Mouse (Mus musculus) hindbrain, embryonic 10.5 days (tissue): ENCODE measurements around the gene Bphl. TPM values are rescaled to one million over a fixed set of nuclear protein-coding genes. Genes with fewer than 3 reads are reported as not detected.
A peak's percentile ranks its signal among the peaks of the same experiment; 100 is the strongest.
"Not testable (repeated sequence)": the region's sequence is repeated elsewhere in the genome, so short reads cannot be mapped to it uniquely, and the experiment has no call there.

Source experiments
- DNase-seq: peaks from one replicate; pipeline ENCODE4 v3.0.0-alpha.2; 2017; ENCODE audit warnings: low spot score
- H3K27ac ChIP-seq: fragments of 300-500 bp; sonication (generic); 2 replicates; pipeline ENCODE4 v1.5.1; 2016; ENCODE audit warnings: mild to moderate bottlenecking, moderate library complexity
- H3K27me3 ChIP-seq: fragments of 300-500 bp; sonication (generic); 2 replicates; pipeline ENCODE4 v1.6.1; 2016; ENCODE audit warnings: mild to moderate bottlenecking; ENCODE audit not compliant: poor library complexity, insufficient read depth, severe bottlenecking
- H3K36me3 ChIP-seq: fragments of 300-500 bp; sonication (generic); 2 replicates; pipeline ENCODE4 v1.6.1; 2016; ENCODE audit warnings: mild to moderate bottlenecking, moderate library complexity
- H3K4me1 ChIP-seq: fragments of 300-500 bp; sonication (generic); replicated peaks from 2 replicates; pipeline ENCODE4 v1.6.1; 2016; ENCODE audit warnings: mild to moderate bottlenecking
- H3K4me3 ChIP-seq: fragments of 300-500 bp; sonication (generic); 2 replicates; pipeline ENCODE4 v1.5.1; 2016; ENCODE audit warnings: mild to moderate bottlenecking, moderate library complexity
- H3K9me3 ChIP-seq: fragments of 300-500 bp; sonication (generic); 2 replicates; pipeline ENCODE4 v1.6.1; 2016; ENCODE audit warnings: mild to moderate bottlenecking, moderate library complexity
- WGBS: fragments of 180-500 bp; shearing (Covaris S2); methylation state at CpG from one replicate; pipeline ENCODE4 v1.1.7; 2016; 5-methylcytosine and 5-hydroxymethylcytosine counted together
- polyA plus RNA-seq: library from polyadenylated mRNA; unstranded; fragments of >200 nt; fragmentation: Nextera tagmentation; extraction: Ambion mirVana; gene quantifications from 2 replicates; pipeline ENCODE4 v1.2.1, GENCODE M21; 2016

Bphl gene
- polyA plus RNA-seq, 1 experiment from 2014 or later = 33.1 TPM

DNA sequence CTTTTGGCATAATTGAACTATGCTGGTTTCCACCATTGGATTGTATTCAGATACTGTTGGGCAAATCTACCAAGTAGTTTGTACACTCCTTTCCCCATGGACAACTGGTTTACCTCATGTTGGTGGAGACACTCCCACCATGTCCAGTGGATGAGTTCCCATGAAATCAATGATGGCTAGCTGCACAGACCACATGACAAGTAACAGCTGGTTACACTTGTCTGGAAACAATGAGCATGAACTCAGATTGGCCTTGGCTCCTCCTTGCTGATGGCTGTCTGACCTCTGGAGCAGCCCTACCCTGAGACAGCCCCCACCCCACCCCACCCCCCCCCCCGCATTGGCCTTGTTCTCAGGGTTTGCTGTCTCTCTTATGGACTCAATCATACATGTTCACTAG is 19.9 kb downstream of the Bphl start:
- peaks cover 7% of the 10 kb centered on the region; the same call in 1 of the 2 replicates for H3K4me1 ChIP-seq
- 77% methylated on average over 1 of the region's 1 CpGs for WGBS
- no peaks in the 10 kb centered on the region for H3K9me3 ChIP-seq
- no peak overlapping the region for H3K4me3 ChIP-seq
- H3K27me3 ChIP-seq = no peaks in the 10 kb centered on the region
- DNase-seq = no peak
- H3K36me3 ChIP-seq = peaks cover 49% of the 10 kb centered on the region
- no peak overlapping the region for H3K27ac ChIP-seq

DNA sequence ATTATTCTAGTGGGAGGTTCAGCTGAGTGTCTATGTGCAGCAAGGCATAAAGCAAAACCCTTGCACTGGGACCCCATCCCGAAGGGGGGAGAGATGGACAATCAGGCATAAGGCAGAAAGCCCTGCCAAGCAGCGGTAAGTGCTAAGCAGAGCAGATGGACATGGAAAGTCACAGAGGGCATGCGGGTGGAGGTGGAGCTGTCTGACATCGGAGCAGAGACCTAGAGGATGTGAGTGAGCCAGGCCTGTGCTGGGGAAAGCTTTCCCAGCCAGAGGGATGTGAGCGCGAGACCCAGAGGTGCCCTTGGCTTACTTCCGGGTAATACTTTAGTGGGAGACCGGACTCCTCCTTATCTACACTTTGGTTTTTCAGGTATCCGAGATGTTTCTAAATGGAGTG is 22.7 kb downstream of the Bphl start:
- Histone ChIP-seq H3K4me1 (0 out of 2 replicates have a peak, but pooled peaks cover 3% of the 10 kb centered on the region), H3K9me3 (peaks cover 2% of the 10 kb centered on the region; the same call in 1 of the 2 replicates), H3K27me3 (no peaks in the 10 kb centered on the region), H3K36me3 (peaks cover 43% of the 10 kb centered on the region), H3K4me3 (no peak overlapping the region), H3K27ac (no peak overlapping the region)
- DNase-seq = no peak
- WGBS = 90% methylated on average over 9 of the region's 9 CpGs

DNA sequence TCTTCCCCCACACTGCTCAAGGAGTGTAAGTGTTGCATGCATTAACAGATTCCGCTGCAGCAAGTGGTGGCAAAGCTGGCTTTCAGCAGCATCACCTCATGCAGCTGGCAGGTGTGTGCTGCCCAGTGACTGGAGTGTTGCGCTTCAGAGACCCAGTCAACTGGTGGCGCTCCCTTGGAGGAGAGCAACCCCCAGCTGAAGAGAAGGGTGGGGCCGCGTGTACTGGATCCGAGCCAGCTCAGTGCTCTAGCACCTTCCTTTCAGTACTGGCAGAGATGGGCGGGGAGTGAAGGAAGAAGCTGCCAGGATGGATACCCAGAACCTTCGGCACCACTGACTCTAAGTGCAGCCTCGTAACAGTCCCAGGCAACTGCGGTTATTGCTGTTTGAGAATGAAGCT is 25.1 kb downstream of the Bphl start:
- no peak for DNase-seq
- H3K27ac ChIP-seq = no peak overlapping the region
- peaks cover 25% of the 10 kb centered on the region for H3K36me3 ChIP-seq
- no peak overlapping the region for H3K4me3 ChIP-seq
- 93% methylated on average over 10 of the region's 10 CpGs for WGBS
- H3K27me3 ChIP-seq = no peaks in the 10 kb centered on the region
- H3K9me3 ChIP-seq = peaks cover 2% of the 10 kb centered on the region; the same call in 1 of the 2 replicates
- 0 out of 2 replicates have a peak, but pooled peaks cover 4% of the 10 kb centered on the region for H3K4me1 ChIP-seq

- Histone ChIP-seq H3K36me3 (peaks cover 12% of the 10 kb centered on the region), H3K4me1 (peaks cover 26% of the 10 kb centered on the region), H3K4me3 (no peak overlapping the region), H3K27ac (no peak overlapping the region), H3K9me3 (peaks cover 2% of the 10 kb centered on the region; the same call in 1 of the 2 replicates), H3K27me3 (no peaks in the 10 kb centered on the region)
- 50% methylated on average over 1 of the region's 1 CpGs for WGBS
- no peak for DNase-seq
Measured at GRCm38 (mm10) chr13:34066351-34066750, 29.0 kb downstream of the Bphl start.

GRCm38 (mm10) chr13:34070296-34070695 is 32.9 kb downstream of the Bphl start:
- no peaks in the 10 kb centered on the region for H3K9me3 ChIP-seq
- no peak for DNase-seq
- peaks cover 51% of the 10 kb centered on the region for H3K4me1 ChIP-seq
- no peaks in the 10 kb centered on the region for H3K27me3 ChIP-seq
- H3K27ac ChIP-seq = no peak overlapping the region
- no peak overlapping the region for H3K4me3 ChIP-seq
- peaks cover 16% of the 10 kb centered on the region for H3K36me3 ChIP-seq
- 59% methylated on average over 4 of the region's 4 CpGs for WGBS

GRCm38 (mm10) chr13:34071836-34072235 is 34.4 kb downstream of the Bphl start:
- H3K4me1 ChIP-seq = peaks cover 63% of the 10 kb centered on the region
- no peak for DNase-seq

DNA sequence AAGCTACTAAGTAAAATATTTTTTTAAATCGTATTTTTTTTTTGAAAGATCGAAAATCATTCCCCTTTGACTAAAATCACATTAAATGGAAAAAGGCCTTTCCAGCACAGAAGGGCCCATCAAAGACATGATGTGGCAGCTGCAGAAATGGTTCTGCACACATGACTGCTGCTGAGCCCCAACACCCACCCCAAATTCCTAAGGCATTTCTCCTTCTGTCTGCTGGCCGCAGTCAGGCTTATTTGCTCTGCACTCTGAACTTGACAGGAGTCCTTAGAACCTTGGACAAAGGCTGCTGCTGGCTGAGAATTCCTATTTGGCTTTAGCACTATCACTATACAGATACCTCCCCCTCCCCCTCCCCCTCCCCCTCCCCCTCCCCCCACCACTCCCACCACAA is 35.5 kb downstream of the Bphl start:
- H3K27ac ChIP-seq = no peak overlapping the region; the same call in 1 of the 2 replicates
- WGBS = 64% methylated on average over 3 of the region's 3 CpGs

More at GRCm38 (mm10) chr13:34071836-34072235, 34.4 kb downstream of the Bphl start:
- Histone ChIP-seq H3K27ac (no peak overlapping the region; the same call in 1 of the 2 replicates), H3K9me3 (no peaks in the 10 kb centered on the region), H3K4me3 (no peak overlapping the region), H3K27me3 (no peaks in the 10 kb centered on the region), H3K36me3 (peaks cover 24% of the 10 kb centered on the region)
- WGBS = 92% methylated on average over 6 of the region's 6 CpGs

DNA sequence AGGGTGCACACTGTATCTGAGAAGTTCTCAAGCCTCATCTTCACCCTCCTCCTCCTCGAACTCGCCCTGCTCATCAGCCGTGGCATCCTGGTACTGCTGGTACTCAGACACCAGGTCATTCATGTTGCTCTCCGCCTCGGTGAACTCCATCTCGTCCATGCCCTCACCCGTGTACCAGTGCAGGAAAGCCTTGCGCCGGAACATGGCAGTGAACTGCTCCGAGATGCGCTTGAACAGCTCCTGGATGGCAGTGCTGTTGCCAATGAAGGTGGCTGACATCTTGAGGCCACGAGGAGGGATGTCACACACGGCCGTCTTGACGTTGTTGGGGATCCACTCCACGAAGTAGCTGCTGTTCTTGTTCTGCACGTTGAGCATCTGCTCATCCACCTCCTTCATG is 37.0 kb downstream of the Bphl start:
- H3K9me3 ChIP-seq, H3K27ac ChIP-seq, H3K4me3 ChIP-seq, DNase-seq: not testable (repeated sequence)
- 96% methylated on average over 11 of the region's 17 CpGs for WGBS
- H3K27me3 ChIP-seq = peaks cover 13% of the 10 kb centered on the region; the same call in 1 of the 2 replicates
- H3K4me1 ChIP-seq = peaks cover 77% of the 10 kb centered on the region
- H3K36me3 ChIP-seq = peaks cover 24% of the 10 kb centered on the region

More for the DNA sequence above, 35.5 kb downstream of the Bphl start:
- no peaks in the 10 kb centered on the region for H3K9me3 ChIP-seq
- H3K27me3 ChIP-seq = no peaks in the 10 kb centered on the region
- H3K4me3 ChIP-seq = no peak overlapping the region
- H3K4me1 ChIP-seq = peaks cover 73% of the 10 kb centered on the region
- peaks cover 24% of the 10 kb centered on the region for H3K36me3 ChIP-seq
- peak; percentile 48 for DNase-seq

- H3K9me3 ChIP-seq, DNase-seq: not testable (repeated sequence)
- peaks cover 19% of the 10 kb centered on the region; the same call in 1 of the 2 replicates for H3K27me3 ChIP-seq
- 0 out of 2 replicates have a peak overlapping the region, but pooled peaks have one; percentile 29 for H3K27ac ChIP-seq
- peaks cover 24% of the 10 kb centered on the region for H3K36me3 ChIP-seq
- 78% methylated on average over 6 of the region's 6 CpGs for WGBS
- peaks cover 63% of the 10 kb centered on the region for H3K4me1 ChIP-seq
- H3K4me3 ChIP-seq = peak overlapping the region; percentile 82; the same call in 1 of the 2 replicates
Measured at GRCm38 (mm10) chr13:34075893-34076292, 38.5 kb downstream of the Bphl start.

DNA sequence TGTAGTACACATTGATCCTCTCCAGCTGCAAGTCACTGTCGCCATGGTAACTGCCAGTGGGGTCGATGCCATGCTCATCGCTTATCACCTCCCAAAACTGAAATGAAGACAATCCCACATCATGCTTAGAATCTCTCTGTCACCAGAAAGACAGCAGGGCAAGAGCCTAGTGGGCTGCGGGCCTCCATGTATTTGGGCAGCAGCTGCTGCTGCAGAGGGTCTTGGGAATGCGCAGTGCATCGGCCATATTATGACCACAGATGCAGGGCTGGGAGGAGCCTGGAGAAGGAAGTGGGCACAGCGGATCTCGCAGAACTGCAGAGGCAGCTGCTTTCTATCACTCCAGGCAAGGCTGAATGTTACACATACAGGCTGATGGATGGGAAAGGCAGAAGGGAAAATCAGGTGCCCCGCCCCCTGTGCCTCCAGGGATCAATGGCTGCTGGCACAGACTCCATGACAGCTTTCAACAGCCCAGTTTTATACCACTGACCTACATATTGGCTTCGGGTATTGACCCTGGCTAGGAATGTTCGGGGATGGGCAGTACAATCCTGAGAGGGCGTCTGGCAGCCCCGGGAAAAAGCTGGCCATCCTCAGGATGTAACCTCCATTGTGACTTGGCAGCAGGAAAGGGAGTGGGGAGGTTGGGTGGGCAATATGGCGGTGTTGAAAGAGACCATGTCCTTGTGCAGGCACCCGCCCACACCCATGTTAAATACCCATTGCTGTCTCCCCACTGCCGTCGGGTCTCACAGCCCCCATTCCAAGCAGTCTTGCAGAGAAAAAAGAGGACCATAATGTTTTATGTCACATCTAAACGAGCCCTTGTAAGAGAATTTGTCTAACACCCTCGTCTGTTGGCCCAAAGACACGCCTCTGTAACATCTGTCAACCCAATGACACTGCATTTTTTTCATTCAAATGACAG is 39.4 kb downstream of the Bphl start:
- H3K4me3 ChIP-seq = peak overlapping the region; percentile 82
- peaks cover 53% of the 10 kb centered on the region for H3K4me1 ChIP-seq
- DNase-seq = peak; percentile 54
- H3K27me3 ChIP-seq = peaks cover 19% of the 10 kb centered on the region; the same call in 1 of the 2 replicates
- peak overlapping the region; percentile 89 for H3K27ac ChIP-seq
- no peaks in the 10 kb centered on the region for H3K9me3 ChIP-seq
- WGBS = 58% methylated on average over 20 of the region's 20 CpGs
- peaks cover 24% of the 10 kb centered on the region for H3K36me3 ChIP-seq

- peak; percentile 87 for DNase-seq
- peaks cover 45% of the 10 kb centered on the region for H3K4me1 ChIP-seq
- no peaks in the 10 kb centered on the region for H3K9me3 ChIP-seq
- peaks cover 19% of the 10 kb centered on the region; the same call in 1 of the 2 replicates for H3K27me3 ChIP-seq
- H3K36me3 ChIP-seq = peaks cover 24% of the 10 kb centered on the region
- H3K4me3 ChIP-seq = peak within 1 kb of the TSS; percentile 82
- H3K27ac ChIP-seq = peak within 1 kb of the TSS; percentile 89
- 2% methylated on average over 45 of the region's 45 CpGs for WGBS
Measured at GRCm38 (mm10) chr13:34077492-34078271, 40.3 kb downstream of the Bphl start, which contains the start of gene Tubb2a. TSS of gene Tubb2a (minus strand) at chr13:34078007.

- no peak for DNase-seq
- Histone ChIP-seq H3K4me3 (peak overlapping the region; percentile 82), H3K9me3 (no peaks in the 10 kb centered on the region), H3K27ac (peak overlapping the region; percentile 89), H3K27me3 (peaks cover 19% of the 10 kb centered on the region; the same call in 1 of the 2 replicates), H3K4me1 (peaks cover 35% of the 10 kb centered on the region), H3K36me3 (peaks cover 20% of the 10 kb centered on the region)
- WGBS = 47% methylated on average over 16 of the region's 16 CpGs
Measured at GRCm38 (mm10) chr13:34078500-34079280, 41.3 kb downstream of the Bphl start.
